Mouse (Mus musculus) heart, postnatal 0 days (tissue): ENCODE results near the gene 1700016H13Rik. TPM values are rescaled to one million over a fixed set of nuclear protein-coding genes. Genes with fewer than 3 reads are reported as not detected.

ENCODE experiments used
- ATAC-seq: fragments of 200-750 bp; cut with Nextera tagmentation; 2 replicates; pipeline ENCODE4 v1.8.0; 2017; ENCODE audit warnings: low read depth, moderate number of reproducible peaks, moderate library complexity; ENCODE audit not compliant: insufficient read depth
- DNase-seq: peaks from one replicate; pipeline ENCODE4 v3.0.0-alpha.2; 2016; ENCODE audit warnings: low spot score
- H3K27ac ChIP-seq: fragments of 300-500 bp; sonication (generic); 2 replicates; pipeline ENCODE4 v1.5.1; 2014; ENCODE audit warnings: low read depth, mild to moderate bottlenecking
- H3K27me3 ChIP-seq: fragments of 300-500 bp; sonication (generic); 2 replicates; pipeline ENCODE4 v1.6.1; 2014; ENCODE audit warnings: low read length, mixed read lengths; ENCODE audit not compliant: control insufficient read depth, insufficient read depth
- H3K36me3 ChIP-seq: fragments of 300-500 bp; sonication (generic); replicated peaks from 2 replicates; pipeline ENCODE4 v1.6.1; 2014; ENCODE audit warnings: low read length, mixed read lengths; ENCODE audit not compliant: control insufficient read depth, insufficient read depth
- H3K4me1 ChIP-seq: fragments of 300-500 bp; sonication (generic); 2 replicates; pipeline ENCODE4 v1.6.1; 2014; ENCODE audit warnings: antibody characterized with exemption; ENCODE audit not compliant: control insufficient read depth, insufficient read depth
- H3K4me2 ChIP-seq: fragments of 300-500 bp; sonication (generic); 2 replicates; pipeline ENCODE4 v1.6.1; 2014; ENCODE audit warnings: low read depth, mild to moderate bottlenecking, low read length, moderate library complexity
- H3K4me3 ChIP-seq: fragments of 300-500 bp; sonication (generic); 2 replicates; pipeline ENCODE4 v1.5.1; 2014; ENCODE audit warnings: low read depth, low read length
- H3K9ac ChIP-seq: fragments of 300-500 bp; sonication (generic); replicated peaks from 2 replicates; pipeline ENCODE4 v1.6.1; 2014; ENCODE audit warnings: low read depth, low read length, mixed read lengths
- H3K9me3 ChIP-seq: fragments of 300-500 bp; sonication (generic); replicated peaks from 2 replicates; pipeline ENCODE4 v1.6.1; 2016; ENCODE audit warnings: low read length; ENCODE audit not compliant: control insufficient read depth
- CTCF ChIP-seq: IDR thresholded peaks from 2 replicates; pipeline ENCODE4 v1.5.1; 2016; ENCODE audit warnings: antibody characterized with exemption, control low read depth, low read depth
- EP300 ChIP-seq: IDR thresholded peaks from 2 replicates; pipeline ENCODE4 v1.6.1; 2016; ENCODE audit warnings: antibody characterized with exemption, low read depth
- WGBS: fragments of 180-500 bp; shearing (Covaris S2); extraction: QIAGEN DNeasy Blood & Tissue Kit; methylation state at CpG from one replicate; pipeline ENCODE4 v1.1.7; 2014; 5-methylcytosine and 5-hydroxymethylcytosine counted together
- polyA plus RNA-seq: library from polyadenylated mRNA; unstranded; fragments of >200 nt; fragmentation: Nextera tagmentation; extraction: Ambion mirVana; gene quantifications from 2 replicates; pipeline ENCODE4 v1.2.1, GENCODE M21; 2015
- total RNA-seq: library from RNA; depleted of rRNA; stranded (reverse); fragments of >200 nt; gene quantifications from 2 replicates; pipeline ENCODE4 v1.2.3, GENCODE M21; 2014; ENCODE audit warnings: low replicate concordance

Gene 1700016H13Rik
- total and polyA plus RNA-seq, 2 experiments from 2014 or later, result 0.33 TPM; not detected in 1

DNA sequence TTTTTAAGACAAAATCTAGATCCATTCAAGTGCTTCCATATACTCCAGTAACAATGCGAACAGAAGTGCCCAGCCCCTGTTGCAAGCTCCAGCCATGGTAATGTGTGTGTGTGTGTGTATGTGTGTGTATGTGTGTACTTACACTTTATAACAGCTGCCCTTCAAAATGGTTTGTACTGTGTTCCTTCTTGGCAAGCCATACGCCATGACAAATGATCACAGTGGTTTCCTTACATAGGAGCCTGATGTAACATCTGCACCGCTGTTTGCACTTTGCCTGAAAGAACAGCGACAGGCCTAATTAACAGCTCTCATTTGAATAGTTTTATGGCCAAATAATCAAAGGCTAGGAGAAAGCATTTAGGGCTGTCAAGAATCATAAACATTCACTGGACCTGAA is 1.0 kb downstream of the 1700016H13Rik start:
- Histone ChIP-seq H3K9ac (no peak overlapping the region), H3K4me3 (no peak overlapping the region), H3K27ac (no peak overlapping the region), H3K9me3 (0 out of 2 replicates have a peak, but pooled peaks cover 3% of the 10 kb centered on the region), H3K27me3 (no peaks in the 10 kb centered on the region), H3K36me3 (no peaks in the 10 kb centered on the region), H3K4me2 (peak overlapping the region; percentile 86; the same call in 1 of the 2 replicates), H3K4me1 (no peaks in the 10 kb centered on the region)
- 76% methylated on average over 4 of the region's 4 CpGs for WGBS
- no peak for DNase-seq
- no peak for ATAC-seq
- TF ChIP-seq CTCF (no peak), EP300 (no peak)

DNA sequence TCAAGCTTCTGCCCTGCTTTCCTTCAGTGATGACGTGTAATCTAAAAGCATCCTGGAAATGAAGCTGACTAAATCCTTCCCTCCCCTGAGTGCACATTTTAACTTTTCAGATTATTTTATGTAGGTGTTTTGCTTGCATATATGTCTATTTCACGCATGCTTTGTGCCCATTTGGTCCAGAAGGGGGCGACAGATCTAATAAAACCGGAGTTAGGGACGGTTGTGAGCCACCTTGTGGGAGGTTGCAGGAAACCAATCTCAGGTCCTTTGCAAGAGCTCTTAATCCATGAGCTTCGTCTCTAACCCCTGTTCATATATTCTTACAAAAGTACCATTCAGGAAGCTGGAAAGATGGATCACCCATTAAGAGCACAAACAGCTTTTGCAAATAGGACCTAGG is 1.6 kb downstream of the 1700016H13Rik start:
- peak; percentile 76 for TF ChIP-seq CTCF
- no peak for TF ChIP-seq EP300
- ATAC-seq (no peak), DNase-seq (no peak)
- H3K9me3 ChIP-seq, result 0 out of 2 replicates have a peak, but pooled peaks cover 3% of the 10 kb centered on the region
- H3K9ac ChIP-seq, result no peak overlapping the region
- no peak overlapping the region for H3K4me3 ChIP-seq
- H3K36me3 ChIP-seq, result no peaks in the 10 kb centered on the region
- H3K27ac ChIP-seq, result no peak overlapping the region
- no peak overlapping the region for H3K4me2 ChIP-seq
- 39% methylated on average over 6 of the region's 6 CpGs for WGBS
- H3K4me1 ChIP-seq, result no peaks in the 10 kb centered on the region
- H3K27me3 ChIP-seq, result no peaks in the 10 kb centered on the region

DNA sequence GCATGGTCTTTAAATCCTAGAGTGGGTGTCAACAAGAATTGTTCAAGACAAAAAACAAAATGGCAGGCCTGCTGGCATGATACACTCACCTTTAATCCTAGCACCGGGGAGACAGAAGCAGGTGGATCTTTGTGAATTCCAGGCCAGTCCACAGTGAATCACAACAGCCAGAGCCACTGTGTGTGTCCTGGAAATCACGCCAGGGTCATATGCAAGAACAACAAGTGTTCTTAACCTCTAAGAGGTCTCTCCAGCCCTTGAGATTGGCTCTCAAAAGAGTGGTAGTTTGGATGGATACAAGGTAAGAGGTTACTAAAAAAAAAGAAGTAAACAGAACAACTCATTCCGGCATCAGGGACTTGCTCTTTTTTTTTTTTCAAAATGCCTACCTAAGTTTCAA is 8.5 kb downstream of the 1700016H13Rik start:
- Histone ChIP-seq H3K27ac (no peak overlapping the region), H3K36me3 (no peaks in the 10 kb centered on the region), H3K4me1 (no peaks in the 10 kb centered on the region), H3K9ac (no peak overlapping the region), H3K4me3 (no peak overlapping the region), H3K9me3 (0 out of 2 replicates have a peak, but pooled peaks cover 3% of the 10 kb centered on the region), H3K27me3 (no peaks in the 10 kb centered on the region), H3K4me2 (no peak overlapping the region)
- TF ChIP-seq CTCF, result no peak
- TF ChIP-seq EP300, result no peak
- ATAC-seq (no peak), DNase-seq (no peak)
- WGBS, result 85% methylated on average over 3 of the region's 3 CpGs

DNA sequence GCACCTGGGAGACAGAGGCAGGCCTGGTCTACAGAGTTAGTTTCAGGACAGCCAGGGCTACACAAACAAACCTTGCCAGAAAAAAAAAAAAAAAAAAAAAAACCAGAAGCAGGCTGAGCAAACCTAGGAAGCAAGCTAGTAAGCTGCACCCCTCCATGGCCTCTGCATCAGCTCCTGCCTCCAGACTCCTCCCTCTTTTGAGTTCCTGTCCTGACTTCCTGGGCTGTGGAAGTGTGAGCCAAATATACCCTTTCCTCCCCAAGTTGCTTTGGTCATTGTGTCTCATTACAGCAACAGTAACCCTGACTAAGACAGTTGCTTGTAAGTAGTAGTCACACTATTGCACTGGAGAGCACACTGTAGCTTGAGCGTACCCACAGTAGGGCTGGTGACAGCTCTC is 11.6 kb downstream of the 1700016H13Rik start:
- Histone ChIP-seq H3K4me1 (no peaks in the 10 kb centered on the region), H3K36me3 (no peaks in the 10 kb centered on the region), H3K9ac (no peak overlapping the region), H3K27me3 (no peaks in the 10 kb centered on the region), H3K4me2 (no peak overlapping the region), H3K9me3 (no peaks in the 10 kb centered on the region), H3K4me3 (no peak overlapping the region), H3K27ac (no peak overlapping the region)
- DNase-seq (no peak), ATAC-seq (0 out of 2 replicates have a peak, but pooled peaks have one; percentile 41)
- TF ChIP-seq CTCF (no peak), EP300 (no peak)
- WGBS, result 94% methylated on average over 1 of the region's 1 CpGs

DNA sequence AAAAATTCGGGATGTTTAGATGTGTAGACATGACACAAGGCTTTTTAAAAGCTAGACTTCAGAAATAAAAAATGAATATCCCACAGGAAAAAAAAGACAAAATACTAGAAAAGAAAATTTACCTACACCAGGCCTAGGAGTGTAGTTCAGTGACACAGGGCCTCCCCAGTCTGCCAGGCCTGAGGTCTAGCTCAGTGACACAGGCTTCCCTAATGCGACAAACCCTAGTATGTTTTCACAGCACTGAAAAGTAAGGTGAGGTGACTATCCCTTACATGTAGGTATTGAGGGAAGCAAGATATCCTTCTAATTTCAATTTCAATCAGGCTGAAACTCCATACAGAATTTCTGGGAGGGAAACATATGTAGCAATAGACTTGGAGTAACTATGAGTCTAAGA is 18.6 kb downstream of the 1700016H13Rik start:
- no peak overlapping the region for H3K9ac ChIP-seq
- no peak overlapping the region for H3K27ac ChIP-seq
- H3K4me3 ChIP-seq, result no peak overlapping the region
- ATAC-seq (no peak), DNase-seq (no peak)
- no peak for TF ChIP-seq CTCF
- no peak for TF ChIP-seq EP300
- no peaks in the 10 kb centered on the region for H3K4me1 ChIP-seq
- H3K4me2 ChIP-seq, result no peak overlapping the region
- H3K27me3 ChIP-seq, result no peaks in the 10 kb centered on the region
- no peaks in the 10 kb centered on the region for H3K36me3 ChIP-seq
- H3K9me3 ChIP-seq, result no peaks in the 10 kb centered on the region
- WGBS, result 87% methylated on average over 2 of the region's 2 CpGs

DNA sequence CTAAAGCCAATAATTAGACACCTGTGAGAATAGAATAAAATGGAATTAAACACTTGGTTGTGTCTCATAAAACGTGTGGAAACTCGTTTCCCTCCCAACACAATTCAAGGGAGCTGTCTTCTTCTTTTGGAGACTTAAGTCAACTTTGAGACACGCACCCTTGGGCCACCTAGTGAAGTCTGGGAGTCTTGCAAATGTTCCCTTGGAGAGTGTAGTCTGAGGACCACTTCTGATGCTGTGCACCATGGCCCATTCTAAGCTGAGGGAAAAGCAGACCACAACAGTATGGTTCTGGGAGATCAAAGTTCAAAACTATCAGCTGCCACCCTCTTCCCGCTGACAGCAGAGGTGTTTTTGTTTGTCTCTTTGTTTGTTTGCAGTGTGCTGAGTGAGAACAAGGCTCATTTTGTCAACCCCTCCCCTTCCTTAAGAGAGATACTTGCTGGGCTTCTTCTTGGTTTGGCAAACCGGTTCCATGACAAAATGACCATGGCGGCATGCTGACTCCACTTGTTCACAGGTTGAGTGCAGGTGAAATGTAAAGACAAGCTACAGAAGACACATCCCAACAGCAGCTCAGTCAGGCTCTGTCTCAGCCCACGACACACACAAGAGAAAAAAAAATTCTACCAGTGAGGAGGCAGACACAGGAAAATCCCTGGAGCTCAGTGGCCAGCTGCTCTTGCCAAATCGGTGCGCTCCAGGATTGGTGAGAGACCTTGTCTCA is 25.8 kb downstream of the 1700016H13Rik start:
- Histone ChIP-seq H3K4me2 (peak overlapping the region; percentile 48; the same call in 1 of the 2 replicates), H3K27me3 (no peaks in the 10 kb centered on the region), H3K9ac (no peak overlapping the region; the same call in 1 of the 2 replicates), H3K4me1 (peaks cover 22% of the 10 kb centered on the region), H3K4me3 (no peak overlapping the region), H3K9me3 (no peaks in the 10 kb centered on the region), H3K27ac (peak overlapping the region; percentile 95), H3K36me3 (no peaks in the 10 kb centered on the region)
- DNase-seq (no peak), ATAC-seq (no peak)
- WGBS, result 53% methylated on average over 9 of the region's 9 CpGs
- no peak for TF ChIP-seq EP300
- TF ChIP-seq CTCF, result no peak
